Mouse (Mus musculus) urinary bladder, adult 18-20 months (tissue): ENCODE measurements around the gene Tnr.

ENCODE experiments used
- DNase-seq, 2 experiments: peaks; one replicate each; pipeline ENCODE4 v3.0.0; 2022; ENCODE audit warnings: low spot score in 2 of 2, mixed read lengths in 2 of 2

The Tnr gene

GRCm38 (mm10) chr1:159869619-159870441, 346.3 kb downstream of the Tnr start:
- DNase-seq = no peak

- DNase-seq = no peak
These were observed 349.3 kb downstream of the Tnr start for GRCm38 (mm10) chr1:159872866-159873265.

- no peak for DNase-seq
These were observed 355.1 kb downstream of the Tnr start for GRCm38 (mm10) chr1:159878681-159879080.

GRCm38 (mm10) chr1:159879866-159880265, 356.3 kb downstream of the Tnr start:
- DNase-seq = no peak

- DNase-seq = no peak
These were observed 361.9 kb downstream of the Tnr start for GRCm38 (mm10) chr1:159885476-159885875.

GRCm38 (mm10) chr1:159888611-159889010, 365.0 kb downstream of the Tnr start:
- no peak for DNase-seq

- DNase-seq = no peak
These were observed 365.6 kb downstream of the Tnr start for GRCm38 (mm10) chr1:159889012-159889765.

GRCm38 (mm10) chr1:159890524-159890923, 367.0 kb downstream of the Tnr start:
- DNase-seq = no peak

GRCm38 (mm10) chr1:159895094-159895493, 371.5 kb downstream of the Tnr start:
- DNase-seq = no peak

GRCm38 (mm10) chr1:159899991-159900390, 376.4 kb downstream of the Tnr start:
- DNase-seq = no peak

- no peak for DNase-seq
These were observed 377.1 kb downstream of the Tnr start for GRCm38 (mm10) chr1:159900639-159901038.

- DNase-seq = no peak
These were observed 378.0 kb downstream of the Tnr start for GRCm38 (mm10) chr1:159901366-159902119.

GRCm38 (mm10) chr1:159902120-159902497, 378.5 kb downstream of the Tnr start:
- no peak for DNase-seq

GRCm38 (mm10) chr1:159911006-159911405, 387.4 kb downstream of the Tnr start:
- DNase-seq = peak; percentile 13 to 20

GRCm38 (mm10) chr1:159914726-159915125, 391.2 kb downstream of the Tnr start:
- DNase-seq = no peak

GRCm38 (mm10) chr1:159920571-159920970, 397.0 kb downstream of the Tnr start:
- no peak for DNase-seq

GRCm38 (mm10) chr1:159923010-159923409, 399.4 kb downstream of the Tnr start:
- DNase-seq = no peak

GRCm38 (mm10) chr1:159924105-159924504, 400.5 kb downstream of the Tnr start:
- DNase-seq = no peak

- DNase-seq = no peak
These were observed 401.1 kb downstream of the Tnr start for GRCm38 (mm10) chr1:159924684-159925083.

GRCm38 (mm10) chr1:159928681-159929335, 405.2 kb downstream of the Tnr start:
- DNase-seq = no peak

- no peak for DNase-seq
These were observed 408.5 kb downstream of the Tnr start for GRCm38 (mm10) chr1:159932092-159932491.

GRCm38 (mm10) chr1:159932598-159932997, 409.0 kb downstream of the Tnr start:
- no peak for DNase-seq
